Mouse (Mus musculus) limb, embryonic 11.5 days (tissue): ENCODE measurements around the gene Myh10. TPM values are rescaled to one million over a fixed set of nuclear protein-coding genes. Genes with fewer than 3 reads are reported as not detected.

ENCODE experiments used
- ATAC-seq: fragments of 200-750 bp; cut with Nextera tagmentation; 2 replicates; pipeline ENCODE4 v1.8.0; 2017; ENCODE audit warnings: low read depth; ENCODE audit not compliant: insufficient number of reproducible peaks, low FRiP score, low TSS enrichment
- DNase-seq: peaks from one replicate; pipeline ENCODE4 v3.0.0-alpha.2; 2015; ENCODE audit warnings: low spot score
- H3K27ac ChIP-seq: fragments of 300-500 bp; sonication (generic); replicated peaks from 2 replicates; pipeline ENCODE4 v1.5.1; 2014; ENCODE audit warnings: low read depth, mild to moderate bottlenecking, low read length
- H3K27me3 ChIP-seq: fragments of 300-500 bp; sonication (generic); 2 replicates; pipeline ENCODE4 v1.6.1; 2014; ENCODE audit warnings: mild to moderate bottlenecking, low read length, mixed read lengths; ENCODE audit not compliant: control insufficient read depth, insufficient read depth
- H3K36me3 ChIP-seq: fragments of 300-500 bp; sonication (generic); 2 replicates; pipeline ENCODE4 v1.6.1; 2014; ENCODE audit warnings: mild to moderate bottlenecking, low read length, moderate library complexity, mixed read lengths; ENCODE audit not compliant: control insufficient read depth, insufficient read depth
- H3K4me1 ChIP-seq: fragments of 300-500 bp; sonication (generic); 2 replicates; pipeline ENCODE4 v1.6.1; 2014; ENCODE audit warnings: low read length, mixed read lengths; ENCODE audit not compliant: control insufficient read depth, insufficient read depth
- H3K4me2 ChIP-seq: fragments of 300-500 bp; sonication (generic); 2 replicates; pipeline ENCODE4 v1.6.1; 2014; ENCODE audit warnings: low read depth, mild to moderate bottlenecking, moderate library complexity; ENCODE audit not compliant: severe bottlenecking
- H3K4me3 ChIP-seq: fragments of 300-500 bp; sonication (generic); 2 replicates; pipeline ENCODE4 v1.5.1; 2014; ENCODE audit warnings: low read depth, low read length
- H3K9ac ChIP-seq: fragments of 300-500 bp; sonication (generic); 2 replicates; pipeline ENCODE4 v1.6.1; 2014; ENCODE audit warnings: mild to moderate bottlenecking, low read length
- H3K9me3 ChIP-seq: fragments of 300-500 bp; sonication (generic); 2 replicates; pipeline ENCODE4 v1.6.1; 2016; ENCODE audit warnings: low read length; ENCODE audit not compliant: control insufficient read depth
- WGBS: fragments of 180-500 bp; shearing (Covaris S2); extraction: QIAGEN DNeasy Blood & Tissue Kit; methylation state at CpG from one replicate; pipeline ENCODE4 v1.1.7; 2014; 5-methylcytosine and 5-hydroxymethylcytosine counted together
- polyA plus RNA-seq: library from polyadenylated mRNA; unstranded; fragments of >200 nt; fragmentation: Nextera tagmentation; extraction: Ambion mirVana; gene quantifications from 2 replicates; pipeline ENCODE4 v1.2.1, GENCODE M21; 2014

Myh10 gene
- polyA plus RNA-seq, 1 experiment from 2014 or later = 148 TPM

DNA sequence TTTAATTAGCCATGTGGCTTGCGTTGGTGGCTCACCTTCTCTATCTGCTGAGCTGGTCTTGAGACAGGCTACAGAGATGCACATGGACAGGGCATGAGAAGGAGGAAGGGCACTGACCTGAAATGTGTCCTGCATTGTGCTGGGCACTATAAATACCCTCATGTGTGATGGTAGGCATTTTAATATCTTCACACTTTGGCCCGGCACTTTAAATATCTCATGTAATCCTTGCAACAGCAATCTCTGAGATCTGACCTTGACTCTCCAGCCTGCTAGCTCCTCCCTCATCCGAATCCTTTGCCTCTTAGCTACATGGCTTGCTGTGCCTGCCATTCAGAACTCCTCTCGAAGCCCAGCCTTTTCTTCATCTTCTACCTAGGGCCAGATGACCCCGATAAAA is 5.4 kb upstream of the Myh10 start:
- Histone ChIP-seq H3K9me3 (no peaks in the 10 kb centered on the region), H3K27me3 (no peaks in the 10 kb centered on the region), H3K27ac (no peak overlapping the region), H3K4me1 (no peaks in the 10 kb centered on the region), H3K9ac (no peak overlapping the region), H3K4me3 (no peak overlapping the region), H3K36me3 (no peaks in the 10 kb centered on the region), H3K4me2 (no peak overlapping the region)
- 89% methylated on average over 5 of the region's 5 CpGs for WGBS
- no peak for DNase-seq
- no peak for ATAC-seq

DNA sequence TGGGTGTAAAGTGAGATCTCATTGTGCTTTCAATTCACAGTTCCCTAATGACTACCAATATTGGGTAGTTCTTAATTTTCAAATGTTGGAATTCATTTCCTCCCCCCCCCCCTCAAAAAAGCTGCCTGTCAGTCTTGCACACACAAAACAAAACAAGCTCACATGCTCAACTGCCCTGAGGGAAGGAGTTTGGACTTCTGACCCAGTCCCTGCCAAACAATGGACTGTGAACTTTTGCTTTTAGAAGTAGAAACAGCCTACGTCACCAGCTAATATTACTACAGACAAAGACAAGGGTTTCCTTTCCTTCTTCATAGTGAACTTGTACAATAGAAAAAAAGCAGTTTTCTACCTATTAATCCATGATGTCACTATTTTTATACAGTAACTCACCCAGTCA is 2.1 kb upstream of the Myh10 start:
- WGBS = 82% methylated on average over 1 of the region's 1 CpGs
- DNase-seq (no peak), ATAC-seq (no peak)

DNA sequence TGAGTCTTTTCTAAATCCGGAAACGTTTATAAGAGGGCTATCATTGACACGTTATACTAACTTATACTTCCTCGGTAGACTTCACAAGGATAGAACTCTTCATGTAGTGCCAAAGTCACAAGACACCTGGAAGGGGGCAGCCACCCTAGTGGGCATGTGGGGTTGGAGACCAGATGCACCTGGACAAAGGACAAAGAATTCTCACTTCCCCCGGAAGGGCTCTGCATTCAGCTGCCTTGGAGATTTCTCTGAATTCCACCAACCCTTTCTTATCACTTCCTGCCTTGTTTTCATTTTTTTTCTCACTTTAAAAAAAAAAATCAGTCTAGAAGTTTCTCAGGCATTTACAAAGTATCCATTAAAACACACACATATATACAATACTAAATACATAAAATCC is 894 bp upstream of the Myh10 start:
- H3K36me3 ChIP-seq = no peaks in the 10 kb centered on the region
- peaks cover 3% of the 10 kb centered on the region; the same call in 1 of the 2 replicates for H3K4me1 ChIP-seq
- DNase-seq (no peak), ATAC-seq (no peak)
- no peak overlapping the region for H3K4me3 ChIP-seq
- no peak overlapping the region for H3K4me2 ChIP-seq
- WGBS = 73% methylated on average over 5 of the region's 5 CpGs
- no peak overlapping the region for H3K9ac ChIP-seq
- H3K27ac ChIP-seq = no peak overlapping the region
- H3K9me3 ChIP-seq = no peaks in the 10 kb centered on the region
- no peaks in the 10 kb centered on the region for H3K27me3 ChIP-seq

More for the DNA sequence above, 2.1 kb upstream of the Myh10 start:
- Histone ChIP-seq H3K9ac (no peak overlapping the region), H3K4me1 (peaks cover 3% of the 10 kb centered on the region; the same call in 1 of the 2 replicates), H3K4me3 (no peak overlapping the region), H3K4me2 (no peak overlapping the region), H3K36me3 (no peaks in the 10 kb centered on the region), H3K27me3 (no peaks in the 10 kb centered on the region), H3K27ac (no peak overlapping the region), H3K9me3 (no peaks in the 10 kb centered on the region)

DNA sequence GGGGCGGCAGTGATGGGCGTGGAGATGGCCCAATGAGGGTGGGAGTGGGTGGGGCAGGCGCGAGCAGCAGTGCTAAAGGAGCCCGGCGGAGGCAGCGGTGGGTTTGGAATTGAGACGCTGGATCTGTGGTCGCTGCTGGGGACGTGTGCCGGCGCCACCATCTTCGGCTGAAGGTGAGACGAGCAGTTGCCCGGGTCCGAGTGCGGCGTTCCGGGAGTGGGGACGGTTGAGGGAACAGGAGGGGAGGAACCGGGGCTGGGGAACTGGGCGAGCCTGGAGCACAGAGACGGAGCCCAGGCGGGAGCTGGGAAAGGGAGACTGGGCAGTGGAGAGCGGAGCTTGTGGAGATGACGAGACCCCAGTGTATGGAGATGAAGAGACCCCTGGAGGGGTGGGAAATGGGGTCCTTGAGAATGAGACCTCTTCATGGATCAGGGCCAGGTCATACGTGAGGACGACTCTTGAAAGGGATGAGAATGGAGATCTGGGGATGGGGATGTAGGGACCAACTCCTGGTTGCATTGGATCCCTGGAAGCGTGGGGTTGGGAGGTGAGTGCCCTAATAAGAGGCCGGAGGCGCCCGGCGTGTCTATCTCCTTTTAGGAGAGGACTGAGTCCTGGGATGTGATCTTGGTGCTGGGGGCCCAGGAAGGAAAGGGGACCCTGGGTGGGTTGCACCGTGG is 792 bp downstream of the Myh10 start:
- Histone ChIP-seq H3K27ac (peak overlapping the region; percentile 93), H3K9ac (peak overlapping the region; percentile 87), H3K27me3 (no peaks in the 10 kb centered on the region), H3K36me3 (no peaks in the 10 kb centered on the region), H3K4me1 (peaks cover 3% of the 10 kb centered on the region; the same call in 1 of the 2 replicates), H3K4me3 (peak overlapping the region; percentile 72), H3K9me3 (no peaks in the 10 kb centered on the region), H3K4me2 (peak overlapping the region; percentile 55)
- DNase-seq (no peak), ATAC-seq (peak; percentile 23)
- under 1% methylated on average over 34 of the region's 34 CpGs for WGBS

DNA sequence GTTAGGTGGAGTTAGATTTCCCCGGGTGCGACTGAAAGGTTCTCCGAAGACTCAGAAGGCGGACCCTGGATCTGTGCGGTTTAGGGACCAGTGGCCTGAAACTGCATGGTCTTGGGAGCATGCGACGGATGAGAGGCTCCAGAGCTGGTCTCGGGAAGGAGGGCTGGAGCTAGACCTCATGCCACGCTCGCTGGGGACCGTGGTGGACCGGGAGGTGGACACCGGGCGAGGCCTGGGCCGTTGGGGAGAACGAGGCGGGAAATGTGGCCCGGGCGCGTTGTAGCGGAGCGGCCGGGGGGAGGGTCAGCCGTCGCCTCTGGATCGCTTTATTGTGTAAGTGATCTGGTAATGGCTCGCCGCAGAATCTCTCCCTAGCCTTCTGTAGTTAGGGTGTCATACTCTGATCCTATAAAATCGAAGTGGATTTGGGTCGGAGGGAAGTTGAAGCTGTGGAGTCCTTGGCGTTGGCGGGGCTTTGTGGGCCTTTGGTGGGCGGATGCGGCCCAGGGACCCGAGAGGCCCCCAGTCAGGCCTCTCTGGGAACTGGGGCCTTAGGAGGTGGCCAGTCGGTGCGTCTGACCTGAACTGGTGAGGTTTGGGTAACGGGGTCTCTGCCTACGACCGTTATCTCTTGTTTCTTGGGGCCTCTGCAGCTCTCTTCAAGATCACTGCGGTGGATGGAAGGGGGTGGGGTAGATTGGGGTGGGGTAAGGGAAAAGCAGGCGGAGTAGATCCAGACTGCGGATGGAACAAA is 1.5 kb downstream of the Myh10 start:
- Histone ChIP-seq H3K36me3 (no peaks in the 10 kb centered on the region), H3K4me3 (peak overlapping the region; percentile 72), H3K9ac (peak overlapping the region; percentile 87), H3K27ac (peak overlapping the region; percentile 93), H3K9me3 (no peaks in the 10 kb centered on the region), H3K4me2 (peak overlapping the region; percentile 55), H3K27me3 (no peaks in the 10 kb centered on the region), H3K4me1 (peaks cover 3% of the 10 kb centered on the region; the same call in 1 of the 2 replicates)
- ATAC-seq = no peak
- DNase-seq = peak; percentile 77
- under 1% methylated on average over 43 of the region's 43 CpGs for WGBS

DNA sequence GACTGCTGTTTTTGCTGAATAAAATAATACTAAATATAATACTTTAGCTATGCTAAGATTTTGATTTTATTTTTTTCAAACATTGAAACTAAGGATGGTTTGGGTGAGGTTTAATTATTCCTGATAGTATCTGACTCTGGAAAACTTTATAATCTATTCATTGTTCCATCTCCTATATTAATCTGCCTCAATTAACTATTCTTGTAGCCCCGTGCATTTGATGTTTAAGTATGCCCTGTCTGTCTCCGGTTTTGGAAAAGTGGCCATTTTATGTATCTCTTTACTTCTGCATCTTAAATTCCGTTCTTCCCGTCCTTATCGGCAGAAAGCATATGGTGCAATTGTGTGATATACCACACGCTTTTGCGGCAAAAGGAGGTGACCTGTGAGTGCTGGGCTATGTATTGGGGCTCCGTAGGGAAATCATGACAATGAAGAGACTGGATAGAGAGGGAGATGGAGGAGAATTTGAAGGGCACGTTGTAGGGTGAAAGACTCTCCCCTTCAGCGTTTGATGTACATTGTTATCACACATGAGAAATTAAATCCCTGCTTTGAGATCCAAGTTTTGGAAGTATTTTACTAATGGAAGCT is 2.2 kb downstream of the Myh10 start:
- Histone ChIP-seq H3K4me3 (peak overlapping the region; percentile 72), H3K4me2 (peak overlapping the region; percentile 55), H3K27ac (no peak overlapping the region), H3K4me1 (peaks cover 3% of the 10 kb centered on the region; the same call in 1 of the 2 replicates), H3K9me3 (no peaks in the 10 kb centered on the region), H3K27me3 (no peaks in the 10 kb centered on the region), H3K9ac (peak overlapping the region; percentile 87), H3K36me3 (no peaks in the 10 kb centered on the region)
- ATAC-seq (no peak), DNase-seq (peak; percentile 30)
- 30% methylated on average over 10 of the region's 10 CpGs for WGBS

DNA sequence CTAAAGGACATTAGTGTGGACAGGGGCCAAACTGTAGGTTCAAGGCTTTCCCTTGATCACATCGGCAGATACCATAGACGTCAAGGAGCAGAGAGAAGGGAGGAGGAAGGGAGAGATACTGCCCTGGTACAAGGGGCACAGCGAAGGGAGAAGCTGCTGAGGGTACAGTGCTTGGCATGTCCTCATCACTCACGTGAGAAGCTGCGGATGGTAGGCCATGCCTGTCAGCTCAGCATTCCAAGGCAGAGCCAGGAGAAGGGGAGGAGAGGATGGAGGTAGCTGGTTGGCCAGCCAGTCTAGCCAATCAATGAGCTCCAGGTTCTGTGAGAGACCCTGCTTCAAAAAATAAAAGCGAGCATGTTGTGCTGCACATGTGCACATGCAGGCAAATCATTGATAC is 11.0 kb downstream of the Myh10 start:
- no peak for DNase-seq
- H3K9ac ChIP-seq = no peak overlapping the region
- H3K4me3 ChIP-seq = no peak overlapping the region
- no peak overlapping the region for H3K27ac ChIP-seq
- H3K36me3 ChIP-seq = peaks cover 48% of the 10 kb centered on the region
- no peaks in the 10 kb centered on the region for H3K4me1 ChIP-seq
- WGBS = 91% methylated on average over 6 of the region's 6 CpGs
- H3K4me2 ChIP-seq = no peak overlapping the region
- H3K9me3 ChIP-seq = no peaks in the 10 kb centered on the region; the same call in 1 of the 2 replicates
- H3K27me3 ChIP-seq = no peaks in the 10 kb centered on the region
- ATAC-seq = no peak

DNA sequence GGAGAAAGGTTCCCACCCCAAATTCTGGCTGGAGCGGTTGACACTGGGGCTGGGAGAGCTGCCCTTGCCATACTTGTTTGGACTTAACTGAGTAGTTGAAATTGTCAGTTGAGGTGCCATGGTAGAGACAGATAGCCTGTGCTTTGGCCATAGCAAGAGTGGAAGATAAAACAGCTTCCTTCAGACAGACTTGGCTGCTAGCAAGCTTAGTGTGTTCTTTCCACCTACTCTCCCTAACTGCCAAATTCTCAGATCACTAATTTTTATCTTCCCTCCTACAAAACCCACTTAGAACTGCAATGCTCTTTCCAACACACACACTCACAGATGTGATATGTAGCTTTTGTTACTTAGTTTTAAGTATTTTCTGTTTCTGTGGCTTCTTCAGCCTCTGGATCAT is 12.0 kb downstream of the Myh10 start:
- Histone ChIP-seq H3K4me2 (no peak overlapping the region), H3K9me3 (no peaks in the 10 kb centered on the region; the same call in 1 of the 2 replicates), H3K27ac (no peak overlapping the region), H3K27me3 (no peaks in the 10 kb centered on the region), H3K4me3 (no peak overlapping the region), H3K9ac (no peak overlapping the region), H3K4me1 (no peaks in the 10 kb centered on the region), H3K36me3 (peaks cover 51% of the 10 kb centered on the region)
- 97% methylated on average over 1 of the region's 1 CpGs for WGBS
- no peak for ATAC-seq
- no peak for DNase-seq
